Mouse (Mus musculus) embryo, embryonic 11 days (tissue): ENCODE results near the gene Uvssa.
"Not testable (repeated sequence)": the region's sequence is repeated elsewhere in the genome, so short reads cannot be mapped to it uniquely, and the experiment has no call there.

Experiments
- DNase-seq: peaks from one replicate; pipeline ENCODE4 v3.0.0-alpha.2; 2015

Uvssa gene

DNA sequence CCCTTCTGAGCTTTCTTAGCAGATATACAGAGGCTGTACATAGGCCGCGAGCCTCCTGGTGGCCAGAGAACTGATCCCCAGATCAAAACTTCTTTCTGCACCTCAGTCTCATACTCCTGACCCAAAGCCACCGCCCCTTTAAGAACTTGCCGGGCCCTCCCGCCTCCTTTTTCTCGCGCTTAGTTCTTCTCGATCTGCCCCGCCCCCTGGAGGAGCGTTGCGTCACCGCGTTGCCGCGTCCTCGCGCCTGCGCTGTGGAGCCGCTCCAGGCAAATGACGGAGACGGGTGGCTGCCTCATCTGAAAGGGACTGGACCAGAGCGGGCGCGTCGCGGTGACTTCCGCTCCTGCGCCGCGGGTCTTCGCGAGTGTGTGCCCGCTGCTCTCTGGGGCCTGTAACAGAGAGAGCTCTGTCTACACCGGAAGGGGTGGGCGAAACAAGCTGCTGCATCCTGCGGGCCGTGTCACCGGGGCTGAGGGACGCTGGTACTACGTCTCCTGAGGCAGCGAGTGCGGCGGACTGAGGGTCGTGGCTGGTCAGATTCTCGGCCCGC lies at the start of gene Uvssa:
TSS of gene Uvssa (plus strand) at position 248 of the 553 bp plus-strand sequence.
- DNase-seq = peak; percentile 100

DNA sequence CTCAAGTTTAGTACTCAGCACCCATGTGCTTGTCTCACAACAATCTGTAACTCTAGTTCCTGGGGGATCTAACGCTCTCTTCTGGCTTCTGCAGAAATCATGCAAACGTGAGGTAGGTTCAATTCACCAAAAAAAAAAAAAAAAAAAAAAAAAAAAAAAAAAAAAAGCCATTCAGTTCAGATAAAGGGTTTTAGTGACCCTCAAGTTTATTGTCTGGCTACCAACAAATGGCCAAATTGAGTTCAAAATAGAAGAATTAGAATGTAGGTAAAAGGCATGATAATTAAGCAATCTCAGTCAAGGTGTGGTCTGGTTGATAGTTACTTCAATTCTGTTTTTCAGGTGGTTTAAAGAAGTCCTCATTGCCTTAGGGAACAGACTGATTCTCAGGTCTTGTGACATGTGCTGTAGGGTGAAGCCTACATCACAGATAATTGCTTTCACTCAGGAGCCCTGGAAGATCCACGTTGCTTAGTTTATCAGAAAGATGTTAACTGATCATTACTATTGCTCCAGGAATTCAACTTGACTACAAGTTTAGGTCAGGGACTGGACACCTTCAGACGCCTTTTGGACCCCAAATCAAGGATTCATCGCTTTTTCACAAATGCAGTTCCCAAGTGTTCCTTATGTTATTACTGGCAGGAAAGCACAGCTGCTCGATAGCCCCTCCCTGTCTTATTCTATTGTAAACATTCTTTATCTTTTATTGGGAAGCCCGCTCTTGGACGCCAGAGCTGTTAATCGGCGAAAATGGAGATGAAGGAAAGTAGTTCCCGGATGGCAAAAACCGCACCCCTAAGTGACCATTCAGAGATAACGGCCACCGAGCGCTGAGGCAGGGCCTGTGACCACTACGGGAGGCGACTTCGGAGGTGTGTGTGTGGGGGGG lies 43.7 kb upstream of the Uvssa start:
- DNase-seq = no peak

DNA sequence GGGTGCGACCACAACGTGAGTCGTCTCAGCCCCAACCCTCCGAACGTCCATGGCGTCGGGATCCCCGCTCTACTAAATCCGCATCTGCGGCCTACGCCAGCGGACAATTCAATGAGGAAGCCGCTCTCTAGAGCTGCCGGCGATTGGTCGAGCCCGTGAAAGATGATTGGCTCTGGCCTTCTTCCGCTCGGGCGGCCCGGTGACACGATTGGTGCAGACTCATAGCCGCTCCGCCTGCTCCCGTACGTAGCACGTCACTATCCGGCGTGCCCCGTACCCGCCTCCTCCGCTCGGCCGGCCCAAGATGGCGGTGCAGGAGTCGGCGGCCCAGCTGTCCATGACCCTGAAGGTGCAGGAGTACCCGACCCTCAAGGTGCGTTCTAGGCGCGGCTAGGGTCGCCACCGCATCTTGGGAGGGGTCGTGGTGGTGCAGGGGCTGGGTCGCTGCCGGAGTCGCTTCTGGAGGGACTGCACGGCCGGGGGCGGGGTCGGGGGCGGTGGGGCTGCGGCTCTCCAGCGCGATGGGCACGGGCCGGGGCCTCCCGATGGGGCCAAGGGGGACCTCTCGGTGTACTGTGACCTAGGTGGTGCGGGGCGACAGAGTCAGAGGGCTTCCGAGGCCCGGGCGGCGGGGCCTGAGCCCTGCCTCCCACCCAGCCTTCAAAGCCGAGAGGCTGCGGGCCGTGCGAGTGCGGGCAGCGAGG lies 42.9 kb upstream of the Uvssa start, which contains the start of gene Maea:
TSS of gene Maea (plus strand) at position 237 of the 704 bp plus-strand sequence.
- DNase-seq = peak; percentile 98

DNA sequence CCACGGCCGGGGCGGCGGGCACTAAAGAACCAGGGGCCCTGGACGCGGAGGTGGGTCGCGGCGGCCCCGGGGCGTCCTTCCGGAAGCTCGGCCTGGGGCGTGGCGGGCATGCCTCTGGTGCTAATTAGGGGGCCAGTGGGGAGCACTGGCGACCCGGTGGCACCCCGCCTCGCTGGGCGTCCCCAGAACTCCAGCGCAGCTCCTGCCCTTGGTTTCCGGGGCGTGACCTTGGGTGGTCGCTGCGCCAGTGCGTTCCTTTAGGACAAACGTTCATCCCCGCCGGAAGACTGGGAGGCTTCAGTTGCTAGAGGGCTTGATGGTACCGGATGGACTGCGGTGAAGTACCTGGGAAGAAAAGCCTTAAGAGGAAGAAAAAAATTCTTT lies 42.4 kb upstream of the Uvssa start:
- peak; percentile 63 for DNase-seq

DNA sequence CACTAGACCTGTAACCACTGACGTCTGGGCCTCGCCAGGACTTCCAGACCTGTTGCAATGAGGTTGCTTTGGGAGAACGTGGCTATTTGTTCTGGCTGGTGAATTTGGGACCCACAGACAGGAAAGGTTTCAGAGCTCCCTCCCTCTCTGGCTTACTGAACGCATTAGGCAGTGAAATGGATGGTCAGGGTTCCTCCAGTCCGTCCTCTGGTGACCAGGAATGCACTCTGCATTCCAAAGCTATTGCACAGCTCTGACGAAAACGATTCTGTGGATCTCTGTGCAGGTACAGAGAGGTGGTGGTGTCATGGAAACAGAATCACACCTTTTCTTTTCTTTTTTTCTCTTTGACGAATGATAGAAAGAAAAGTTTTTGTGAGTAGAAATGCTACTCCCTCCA lies 41.1 kb upstream of the Uvssa start:
- no peak for DNase-seq

DNA sequence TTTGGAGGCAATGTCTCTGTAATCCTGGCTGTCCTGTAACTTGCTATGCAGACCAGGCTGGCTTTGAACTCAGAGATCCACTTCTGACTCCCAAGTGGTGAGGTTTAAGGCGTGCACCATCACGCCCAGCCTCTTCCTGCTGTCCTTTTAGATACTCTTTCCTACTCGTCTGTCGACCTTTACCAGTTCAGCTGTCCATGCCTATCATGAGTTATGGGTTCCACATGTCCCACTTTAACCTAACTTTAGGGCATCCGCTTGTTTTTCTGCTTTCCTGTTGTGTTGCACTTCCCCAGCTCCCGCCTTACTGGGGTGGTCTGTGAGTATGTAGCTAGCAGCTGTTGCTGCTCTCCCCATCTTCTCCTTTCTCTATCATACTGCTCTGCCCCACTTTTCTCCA lies 37.2 kb upstream of the Uvssa start:
- DNase-seq = no peak

DNA sequence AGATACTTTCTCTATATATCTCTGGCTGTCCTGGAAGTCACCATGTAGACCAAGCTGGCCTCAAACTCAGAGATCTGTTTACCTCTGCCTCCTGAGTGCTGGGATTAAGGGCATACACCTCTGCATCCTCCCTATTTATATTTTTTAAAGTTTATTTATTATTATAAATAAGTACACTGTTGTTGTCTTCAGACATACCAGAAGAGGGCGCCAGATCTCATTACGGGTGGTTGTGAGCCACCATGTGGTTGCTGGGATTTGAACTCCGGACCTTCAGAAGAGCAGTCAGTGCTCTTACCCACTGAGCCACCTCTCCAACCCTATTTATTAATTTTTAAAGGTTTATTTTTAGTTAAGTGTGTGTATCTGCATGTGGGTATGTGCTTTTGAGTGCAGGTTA lies 36.1 kb upstream of the Uvssa start:
- DNase-seq = not testable (repeated sequence)

DNA sequence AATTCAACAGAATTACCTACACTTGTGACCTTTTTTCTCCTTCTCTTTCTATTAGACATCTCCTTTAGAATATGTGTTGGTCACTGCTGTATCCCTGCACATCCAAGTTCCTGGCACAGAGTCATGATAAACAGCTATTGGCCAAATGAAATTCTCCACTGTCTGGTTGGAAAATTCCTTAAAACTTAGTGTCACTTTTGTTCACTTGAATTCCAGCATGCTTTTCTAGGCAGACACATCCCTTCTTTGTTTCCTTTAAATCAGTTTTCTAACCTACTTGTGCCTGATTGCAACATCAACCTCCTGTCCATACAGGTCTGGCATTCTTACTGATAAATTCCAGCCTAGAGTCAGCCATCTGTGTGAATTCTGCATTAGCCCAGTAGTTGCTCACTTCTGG lies 35.5 kb upstream of the Uvssa start:
- no peak for DNase-seq

DNA sequence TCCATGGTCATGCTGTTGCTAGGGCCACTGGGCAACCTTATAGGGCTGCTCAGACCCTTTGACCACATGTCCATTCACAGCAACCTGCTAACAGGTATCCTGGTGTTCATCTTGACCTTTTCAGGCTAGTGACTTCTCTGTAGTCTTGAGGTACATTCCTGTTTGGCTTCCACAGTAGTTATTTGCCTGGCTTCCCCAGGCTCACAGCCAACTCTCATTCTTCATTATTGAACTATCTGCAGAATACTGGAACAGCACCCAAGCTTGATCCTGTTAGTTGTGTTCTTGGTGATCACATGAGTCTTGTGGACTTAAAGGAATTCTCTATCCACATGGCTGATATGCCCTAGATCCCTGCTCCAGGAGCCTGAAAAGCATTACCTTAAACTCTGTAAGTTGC lies 34.8 kb upstream of the Uvssa start:
- no peak for DNase-seq

DNA sequence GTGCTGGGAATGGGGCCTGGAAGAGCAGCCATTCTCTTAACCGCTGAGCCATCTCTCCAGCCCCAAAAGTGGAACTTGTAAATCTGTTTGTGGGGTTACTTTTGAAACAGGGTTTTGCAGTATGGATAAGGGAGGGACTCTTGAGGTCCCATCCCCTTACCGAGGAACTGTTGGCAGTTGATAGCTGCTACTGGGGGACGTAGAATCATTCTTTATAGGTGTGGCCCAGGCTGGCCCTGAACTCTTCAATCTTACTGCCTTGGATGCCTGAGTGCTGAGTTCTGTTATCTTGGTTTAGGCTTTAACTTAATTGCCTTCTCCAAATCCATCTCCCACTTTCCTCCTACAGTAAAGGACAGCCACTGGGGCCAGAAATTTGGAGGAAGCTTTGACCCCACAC lies 34.3 kb upstream of the Uvssa start:
- no peak for DNase-seq

DNA sequence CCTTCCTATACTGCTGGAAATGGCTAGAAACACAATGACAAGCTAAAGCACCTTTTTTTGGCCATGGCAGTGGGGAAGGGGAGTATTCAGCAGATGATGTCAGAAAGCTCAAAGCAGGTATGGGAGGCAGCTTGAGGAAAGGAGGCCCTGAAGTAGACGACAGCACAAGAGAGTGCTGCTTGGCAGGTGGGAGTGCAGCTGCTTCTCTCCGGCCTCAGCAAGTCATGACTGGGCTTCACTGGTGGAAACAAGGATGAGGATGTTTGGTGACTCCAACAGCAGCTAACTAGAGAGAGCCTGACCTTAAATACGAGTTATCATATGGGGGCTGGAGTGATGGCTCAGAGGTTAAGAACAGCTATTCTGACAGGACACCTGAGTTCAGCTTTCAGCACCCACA lies 30.7 kb upstream of the Uvssa start:
- DNase-seq = no peak

DNA sequence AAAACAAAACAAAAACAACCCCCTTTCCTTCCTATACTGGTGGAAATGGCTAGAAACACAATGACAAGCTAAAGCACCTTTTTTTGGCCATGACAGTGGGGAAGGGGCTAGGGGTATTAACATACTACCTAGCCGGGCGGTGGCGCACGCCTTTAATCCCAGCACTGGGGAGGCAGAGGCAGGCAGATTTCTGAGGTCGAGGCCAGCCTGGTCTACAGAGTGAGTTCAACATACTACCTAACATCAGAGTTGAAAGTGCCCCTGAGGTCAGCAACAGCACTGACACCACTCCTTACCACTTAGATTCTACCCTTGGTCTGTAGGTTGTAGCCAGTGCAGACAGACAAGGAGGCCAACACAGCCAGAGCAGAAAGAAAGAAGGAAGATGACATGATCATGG lies 29.1 kb upstream of the Uvssa start:
- DNase-seq = no peak

DNA sequence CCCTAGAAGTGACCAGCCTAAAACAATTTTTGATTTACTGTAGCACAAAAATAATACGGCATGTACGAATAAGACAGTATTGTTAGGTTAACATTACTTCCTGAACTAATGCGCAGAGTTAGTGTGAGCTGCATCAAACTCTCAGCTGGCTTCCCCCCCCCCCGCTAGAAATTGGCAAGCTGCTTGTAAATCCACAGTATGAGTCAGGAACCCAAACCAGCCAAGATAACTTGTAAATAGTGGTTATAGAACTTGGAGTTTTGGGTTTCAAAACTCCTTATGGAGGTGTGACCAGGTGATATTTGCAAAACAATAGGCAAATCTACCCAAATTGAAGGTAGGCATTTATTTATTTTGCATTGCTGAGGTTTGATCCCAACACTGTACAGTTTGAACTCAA lies 28.6 kb upstream of the Uvssa start:
- DNase-seq = no peak

DNA sequence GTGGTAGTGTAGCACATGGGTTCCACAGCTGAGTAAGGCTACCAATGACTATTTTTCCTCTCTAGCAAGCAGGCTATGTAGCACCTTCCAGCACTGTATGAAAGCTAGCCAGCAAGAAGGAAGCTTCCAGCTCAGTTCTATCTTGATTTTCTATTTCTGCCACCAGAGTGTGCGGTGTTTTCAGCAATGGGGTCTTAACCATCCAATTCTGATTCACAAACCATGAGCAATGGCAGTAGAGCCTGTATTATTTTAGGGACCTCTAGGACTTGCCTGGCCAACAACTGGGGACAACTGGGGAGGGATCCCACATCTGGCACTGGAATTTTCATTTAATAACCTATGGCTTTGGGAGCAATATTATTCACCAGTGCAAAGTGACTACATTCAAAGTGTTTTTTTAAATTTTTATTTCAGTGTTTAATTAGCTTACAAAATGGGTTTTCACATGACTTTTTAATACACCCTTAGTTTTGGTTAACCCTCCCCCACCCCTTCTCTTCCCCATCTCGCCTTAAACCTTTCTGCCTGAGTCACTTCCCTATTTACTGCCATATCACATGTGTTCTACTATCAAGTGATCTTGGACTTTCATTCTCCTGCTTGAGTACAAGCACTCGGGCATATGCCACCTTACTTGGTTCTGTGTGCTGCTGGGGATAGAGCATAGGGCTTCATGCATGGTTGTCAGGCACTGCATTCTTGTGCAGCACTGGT lies 26.6 kb upstream of the Uvssa start:
- DNase-seq = no peak

DNA sequence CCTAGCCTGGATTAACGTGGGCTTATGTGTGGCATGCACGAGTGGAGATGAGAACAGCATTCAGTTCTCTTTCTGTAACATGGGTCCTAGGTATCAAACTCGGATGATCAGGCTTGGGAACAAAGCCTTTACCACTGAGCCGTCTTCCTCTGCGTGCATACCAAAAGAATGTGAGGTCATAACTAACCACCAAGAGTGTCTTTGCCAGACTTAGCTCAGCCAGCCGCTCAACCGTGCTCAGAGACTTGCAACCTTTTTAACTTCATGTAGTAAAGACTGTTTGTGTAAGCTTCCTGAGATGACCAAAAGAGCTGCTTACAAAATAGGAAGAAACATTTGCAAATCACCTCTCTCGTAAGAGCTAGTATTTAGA lies 26.1 kb upstream of the Uvssa start:
- no peak for DNase-seq

DNA sequence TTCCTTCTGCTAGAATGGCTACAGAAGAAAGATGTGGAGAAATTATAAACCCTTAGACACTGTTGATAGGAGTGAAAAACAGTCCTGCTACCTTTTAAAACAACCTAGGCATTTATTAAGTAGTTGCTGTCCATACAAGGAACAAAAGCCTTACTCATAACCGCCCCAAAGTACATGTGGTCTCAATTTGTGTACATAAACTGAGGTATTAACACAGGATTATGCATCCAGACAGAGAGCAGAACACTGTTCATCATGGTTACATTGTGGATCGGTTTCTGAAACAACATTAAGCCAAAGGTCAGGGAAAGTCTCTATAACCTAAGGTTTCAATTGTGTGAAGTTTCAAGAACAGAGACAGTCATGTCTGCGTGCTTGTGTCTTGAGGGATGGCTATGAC lies 25.3 kb upstream of the Uvssa start:
- DNase-seq = peak; percentile 20

DNA sequence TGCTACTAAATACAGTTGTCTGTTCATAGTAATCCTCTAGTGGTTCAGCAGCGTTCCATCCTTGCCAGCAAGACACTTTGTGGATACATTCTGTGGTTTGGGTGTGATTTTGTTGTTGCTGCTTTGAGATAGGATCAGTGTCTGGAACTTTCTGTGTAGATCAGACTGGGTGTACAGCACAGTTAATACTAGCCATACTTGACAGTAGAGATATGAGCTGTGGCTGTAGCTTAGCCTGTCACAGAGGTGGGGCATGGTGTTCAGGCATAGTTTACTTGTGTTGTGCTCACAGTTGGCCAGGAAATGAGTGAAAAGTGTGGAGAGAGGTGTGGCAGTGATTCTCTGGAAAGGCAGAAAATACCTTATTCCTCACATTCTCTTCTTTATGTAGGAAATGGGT lies 20.9 kb upstream of the Uvssa start:
- no peak for DNase-seq

DNA sequence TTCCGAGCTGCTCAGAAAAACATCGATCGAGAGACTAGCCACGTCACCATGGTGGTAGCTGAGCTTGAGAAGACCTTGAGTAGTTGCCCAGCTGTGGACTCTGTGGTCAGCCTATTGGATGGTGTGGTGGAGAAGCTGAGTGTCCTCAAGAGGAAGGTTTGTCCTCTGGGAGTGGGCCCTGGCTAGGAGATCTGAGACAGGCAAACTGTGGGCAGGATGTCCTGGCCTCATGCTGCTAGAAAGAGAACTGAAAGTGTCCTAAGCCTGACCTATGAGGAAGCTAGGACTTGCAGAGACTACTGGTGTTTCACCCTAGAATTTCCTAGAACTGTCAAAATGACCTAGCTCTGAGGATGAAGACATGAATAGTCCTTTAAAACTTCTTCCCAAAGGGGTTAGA lies 19.9 kb upstream of the Uvssa start:
- DNase-seq = no peak

DNA sequence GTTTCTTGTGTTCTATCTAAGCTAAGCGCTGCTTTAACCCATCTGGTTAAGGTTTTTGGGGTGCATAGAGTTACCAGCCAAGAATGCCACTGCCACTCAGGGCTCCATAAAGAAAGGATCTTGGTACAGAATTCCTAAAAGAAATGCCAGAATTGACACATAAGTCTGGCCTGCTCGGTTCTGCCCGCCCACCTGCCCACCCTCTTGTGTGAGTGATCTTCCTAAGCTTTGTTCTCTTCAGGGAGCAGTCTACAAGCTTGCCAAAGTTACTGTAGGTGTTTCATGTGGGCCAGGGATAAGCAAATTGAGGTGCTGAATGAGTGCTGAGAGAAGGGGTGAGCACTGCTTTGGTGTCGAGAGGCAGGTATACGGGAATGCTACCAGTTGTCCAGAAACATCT lies 15.1 kb upstream of the Uvssa start:
- no peak for DNase-seq

DNA sequence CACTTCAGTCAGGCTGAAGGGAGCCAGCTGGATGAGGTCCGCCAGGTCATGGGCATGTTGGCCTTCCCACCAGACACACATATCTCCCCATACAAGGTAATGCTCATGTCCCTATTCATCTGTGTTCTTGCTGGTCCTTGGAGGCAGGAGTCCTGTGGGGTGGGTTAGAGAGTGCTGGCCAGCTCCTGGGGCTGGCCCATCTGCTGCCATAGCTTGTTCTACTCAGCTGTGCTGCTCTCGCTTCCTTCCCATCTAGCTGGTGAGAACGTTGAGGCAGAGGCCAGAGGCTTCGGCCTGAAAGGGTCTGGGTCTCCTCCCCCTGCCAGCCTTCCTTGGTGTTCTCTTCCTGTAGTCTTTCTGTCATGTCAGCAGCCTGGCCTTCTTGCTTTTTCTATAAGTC lies 9.7 kb upstream of the Uvssa start:
- DNase-seq = no peak

DNA sequence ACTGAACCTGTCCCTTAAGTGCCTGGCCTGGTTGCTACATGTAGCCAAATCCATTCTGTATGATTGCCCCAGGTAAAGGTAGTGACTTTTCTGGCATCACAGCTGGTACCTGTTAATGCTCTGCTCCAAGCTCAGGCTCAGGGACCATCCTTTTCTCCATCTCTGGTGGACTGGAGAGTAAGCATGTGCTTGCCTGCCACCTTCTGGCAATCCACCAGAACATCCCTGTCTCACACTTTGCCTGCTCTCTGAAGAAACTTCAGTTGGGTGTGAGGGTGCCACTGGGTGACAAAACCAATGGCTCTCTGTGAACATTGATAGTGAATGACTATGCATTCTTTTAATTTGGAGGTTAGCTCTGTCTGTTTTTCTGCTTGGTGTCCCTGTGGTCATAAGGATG lies 7.2 kb upstream of the Uvssa start:
- DNase-seq = peak; percentile 27

DNA sequence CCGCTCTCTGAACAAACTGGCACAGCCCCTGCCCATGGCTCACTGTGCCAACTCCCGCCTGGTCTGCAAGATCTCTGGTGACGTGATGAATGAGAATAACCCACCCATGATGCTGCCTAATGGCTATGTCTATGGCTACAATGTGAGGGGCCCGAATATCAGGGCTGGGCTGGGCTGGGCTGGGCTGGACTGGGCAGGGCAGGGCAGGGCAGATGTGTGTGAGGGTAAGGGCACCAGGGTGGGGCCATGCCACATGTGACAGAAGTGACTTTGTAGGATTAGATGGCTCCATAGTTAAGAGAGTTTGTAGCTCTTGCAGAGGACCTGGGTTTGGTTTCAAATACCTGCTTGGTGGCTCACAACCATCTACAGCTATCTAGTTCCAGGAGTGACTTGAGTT lies 6.7 kb upstream of the Uvssa start:
- DNase-seq = no peak

DNA sequence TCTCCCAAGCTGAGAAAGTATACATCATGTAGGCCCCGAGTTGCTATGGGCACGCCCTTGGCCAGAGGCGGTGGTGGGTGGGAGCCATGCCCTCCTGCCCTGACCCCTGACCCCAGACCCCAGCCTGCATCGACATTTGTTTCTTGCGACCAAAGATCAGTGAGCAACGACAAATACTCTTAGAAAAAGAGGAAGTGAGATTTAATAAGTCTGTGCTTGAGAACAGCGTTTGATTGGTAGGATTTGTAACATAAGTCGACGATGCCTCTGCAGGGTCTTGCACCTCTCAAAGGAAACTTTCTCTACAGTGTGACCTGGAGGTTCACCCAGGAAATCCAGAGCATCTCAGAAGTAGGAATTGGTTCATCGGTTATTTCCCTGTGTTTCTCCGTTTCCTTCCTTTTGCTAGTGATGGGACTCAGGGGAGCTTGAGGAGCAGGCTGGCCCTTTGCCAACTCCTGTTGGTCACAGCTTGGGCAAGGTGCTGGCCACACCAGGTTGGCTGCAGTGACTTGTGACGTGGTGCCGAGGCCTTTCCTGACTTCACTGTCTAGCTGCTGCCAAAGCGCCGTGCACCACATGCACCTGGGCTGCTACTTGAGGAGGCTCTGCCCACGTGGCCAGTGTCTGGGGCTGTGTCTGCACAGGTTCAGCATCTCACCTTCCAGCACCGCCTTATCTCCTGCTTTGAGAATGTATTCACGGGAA lies 5.9 kb upstream of the Uvssa start:
- DNase-seq = no peak
